Mouse (Mus musculus) hindbrain, postnatal 0 days (tissue): ENCODE measurements at regions not wholly inside any gene's neighbourhood (a gene's known extent, or its start where the extent isn't known, plus 50 kb on each side); places are given as distances from the start of the nearest gene placed in this dataset.
A peak's percentile ranks its signal among the peaks of the same experiment; 100 is the strongest.

Source experiments
- ATAC-seq: fragments of 200-750 bp; cut with Nextera tagmentation; 2 replicates; pipeline ENCODE4 v1.8.0; 2017; ENCODE audit warnings: mild to moderate bottlenecking, moderate TSS enrichment, moderate library complexity
- DNase-seq: peaks from one replicate; pipeline ENCODE4 v3.0.0-alpha.2; 2015; ENCODE audit warnings: low spot score
- H3K27ac ChIP-seq: fragments of 300-500 bp; sonication (generic); 2 replicates; pipeline ENCODE4 v1.5.1; 2014; ENCODE audit warnings: mild to moderate bottlenecking
- H3K27me3 ChIP-seq: fragments of 300-500 bp; sonication (generic); 2 replicates; pipeline ENCODE4 v1.6.1; 2014; ENCODE audit warnings: low read length, mixed read lengths; ENCODE audit not compliant: insufficient read depth
- H3K36me3 ChIP-seq: fragments of 300-500 bp; sonication (generic); 2 replicates; pipeline ENCODE4 v1.6.1; 2014; ENCODE audit warnings: low read length, mixed read lengths; ENCODE audit not compliant: insufficient read depth
- H3K4me1 ChIP-seq: fragments of 300-500 bp; sonication (generic); 2 replicates; pipeline ENCODE4 v1.6.1; 2014; ENCODE audit warnings: antibody characterized with exemption, low read length, mixed read lengths; ENCODE audit not compliant: insufficient read depth
- H3K4me2 ChIP-seq: fragments of 300-500 bp; sonication (generic); 2 replicates; pipeline ENCODE4 v1.6.1; 2014; ENCODE audit warnings: low read depth, mild to moderate bottlenecking, low read length, moderate library complexity, mixed read lengths
- H3K4me3 ChIP-seq: fragments of 300-500 bp; sonication (generic); 2 replicates; pipeline ENCODE4 v1.5.1; 2014; ENCODE audit warnings: low read length
- H3K9ac ChIP-seq: fragments of 300-500 bp; sonication (generic); replicated peaks from 2 replicates; pipeline ENCODE4 v1.6.1; 2014; ENCODE audit warnings: mild to moderate bottlenecking, low read length, moderate library complexity, mixed read lengths
- H3K9me3 ChIP-seq: fragments of 300-500 bp; sonication (generic); 2 replicates; pipeline ENCODE4 v1.6.1; 2016; ENCODE audit warnings: low read length, mixed read lengths
- CTCF ChIP-seq: IDR thresholded peaks from 2 replicates; pipeline ENCODE4 v1.5.1; 2016; ENCODE audit warnings: antibody characterized with exemption, control low read depth, low read depth
- WGBS: fragments of 180-500 bp; shearing (Covaris S2); extraction: QIAGEN DNeasy Blood & Tissue Kit; methylation state at CpG from one replicate; pipeline ENCODE4 v1.1.7; 2014; 5-methylcytosine and 5-hydroxymethylcytosine counted together

DNA sequence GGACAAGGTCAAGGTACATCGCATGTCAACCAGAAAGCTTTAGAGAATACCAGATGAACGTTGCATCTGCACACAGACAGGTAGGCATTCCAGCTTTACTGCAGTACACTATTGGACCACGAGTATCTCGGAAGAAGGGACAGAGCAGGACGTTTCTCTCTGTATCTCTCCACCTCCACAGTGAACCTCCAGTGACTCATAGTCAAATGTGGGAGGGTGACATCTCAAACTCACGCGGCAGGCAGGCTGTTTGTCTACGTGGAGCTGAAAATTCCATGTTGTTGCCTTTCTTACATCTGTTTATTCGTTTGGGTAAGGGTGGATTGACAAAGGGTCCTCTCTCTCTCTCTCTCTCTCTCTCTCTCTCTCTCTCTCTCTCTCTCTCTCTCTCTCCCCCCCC is 463.6 kb downstream of the Kcnj2 start:
- no peak overlapping the region for H3K27ac ChIP-seq
- DNase-seq = no peak
- H3K4me1 ChIP-seq = no peaks in the 10 kb centered on the region
- no peak overlapping the region for H3K4me2 ChIP-seq
- ATAC-seq = no peak
- H3K4me3 ChIP-seq = no peak overlapping the region
- H3K27me3 ChIP-seq = no peaks in the 10 kb centered on the region
- H3K9ac ChIP-seq = no peak overlapping the region
- no peaks in the 10 kb centered on the region for H3K9me3 ChIP-seq
- WGBS = 73% methylated on average over 9 of the region's 9 CpGs
- no peak for TF ChIP-seq CTCF
- H3K36me3 ChIP-seq = no peaks in the 10 kb centered on the region

GRCm38 (mm10) chr11:111530912-111531311 is 464.9 kb downstream of the Kcnj2 start:
- WGBS = 76% methylated on average over 3 of the region's 3 CpGs
- no peak overlapping the region for H3K4me3 ChIP-seq
- TF ChIP-seq CTCF = no peak
- DNase-seq (no peak), ATAC-seq (no peak)
- H3K4me2 ChIP-seq = no peak overlapping the region
- no peak overlapping the region for H3K27ac ChIP-seq
- no peaks in the 10 kb centered on the region for H3K36me3 ChIP-seq
- H3K9me3 ChIP-seq = no peaks in the 10 kb centered on the region
- H3K27me3 ChIP-seq = no peaks in the 10 kb centered on the region
- H3K9ac ChIP-seq = no peak overlapping the region
- no peaks in the 10 kb centered on the region for H3K4me1 ChIP-seq

- 16% methylated on average over 5 of the region's 5 CpGs for WGBS
- Histone ChIP-seq H3K27ac (no peak overlapping the region), H3K9ac (no peak overlapping the region), H3K27me3 (no peaks in the 10 kb centered on the region), H3K4me2 (no peak overlapping the region), H3K36me3 (no peaks in the 10 kb centered on the region), H3K4me1 (no peaks in the 10 kb centered on the region), H3K4me3 (no peak overlapping the region), H3K9me3 (no peaks in the 10 kb centered on the region)
- no peak for ATAC-seq
- DNase-seq = peak; percentile 79
- TF ChIP-seq CTCF = peak; percentile 79
Observed at GRCm38 (mm10) chr11:111532457-111532856, 466.5 kb downstream of the Kcnj2 start.

GRCm38 (mm10) chr11:111536040-111536836 is 470.3 kb downstream of the Kcnj2 start:
- H3K27ac ChIP-seq = no peak overlapping the region
- WGBS = 44% methylated on average over 17 of the region's 17 CpGs
- H3K27me3 ChIP-seq = no peaks in the 10 kb centered on the region
- DNase-seq (peak; percentile 87), ATAC-seq (no peak)
- peak; percentile 87 for TF ChIP-seq CTCF
- H3K9me3 ChIP-seq = no peaks in the 10 kb centered on the region
- H3K4me1 ChIP-seq = no peaks in the 10 kb centered on the region
- peak overlapping the region; percentile 25 for H3K4me2 ChIP-seq
- no peak overlapping the region for H3K4me3 ChIP-seq
- no peak overlapping the region for H3K9ac ChIP-seq
- no peaks in the 10 kb centered on the region for H3K36me3 ChIP-seq

DNA sequence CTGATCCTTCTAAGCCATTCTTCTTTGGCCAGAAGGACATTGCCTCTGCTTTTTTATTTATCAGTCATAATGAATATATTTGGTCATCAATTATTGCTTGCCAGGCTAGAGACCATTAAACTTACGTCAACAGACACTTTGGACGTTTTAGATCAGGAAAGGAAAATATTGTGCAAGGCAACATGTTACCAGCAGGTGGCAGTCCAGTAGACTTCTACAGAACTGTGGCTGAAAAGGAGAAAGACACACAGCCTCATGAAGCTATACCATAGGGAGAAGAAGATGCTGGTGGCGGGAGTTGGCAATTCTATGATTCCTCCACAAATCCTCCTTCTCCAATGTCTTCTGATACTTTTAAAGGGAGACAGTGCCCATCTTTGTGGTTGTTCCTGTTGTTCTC is 471.7 kb downstream of the Kcnj2 start:
- H3K27me3 ChIP-seq = no peaks in the 10 kb centered on the region
- no peak overlapping the region for H3K4me3 ChIP-seq
- no peak overlapping the region for H3K4me2 ChIP-seq
- H3K27ac ChIP-seq = no peak overlapping the region
- H3K9ac ChIP-seq = no peak overlapping the region
- no peaks in the 10 kb centered on the region for H3K36me3 ChIP-seq
- no peaks in the 10 kb centered on the region for H3K4me1 ChIP-seq
- H3K9me3 ChIP-seq = no peaks in the 10 kb centered on the region
- DNase-seq (peak; percentile 78), ATAC-seq (no peak)
- peak; percentile 85 for TF ChIP-seq CTCF
- 30% methylated on average over 3 of the region's 3 CpGs for WGBS

GRCm38 (mm10) chr11:111539960-111540359 is 474.0 kb downstream of the Kcnj2 start:
- no peaks in the 10 kb centered on the region for H3K9me3 ChIP-seq
- no peak overlapping the region for H3K4me2 ChIP-seq
- ATAC-seq (no peak), DNase-seq (no peak)
- no peaks in the 10 kb centered on the region for H3K36me3 ChIP-seq
- H3K9ac ChIP-seq = no peak overlapping the region
- no peak for TF ChIP-seq CTCF
- no peaks in the 10 kb centered on the region for H3K4me1 ChIP-seq
- no peak overlapping the region for H3K4me3 ChIP-seq
- no peak overlapping the region for H3K27ac ChIP-seq
- no peaks in the 10 kb centered on the region for H3K27me3 ChIP-seq
- WGBS = 86% methylated on average over 6 of the region's 6 CpGs

- Histone ChIP-seq H3K4me2 (no peak overlapping the region), H3K4me1 (no peaks in the 10 kb centered on the region), H3K4me3 (no peak overlapping the region), H3K27me3 (no peaks in the 10 kb centered on the region), H3K9ac (no peak overlapping the region), H3K9me3 (no peaks in the 10 kb centered on the region), H3K27ac (no peak overlapping the region), H3K36me3 (no peaks in the 10 kb centered on the region)
- 72% methylated on average over 4 of the region's 4 CpGs for WGBS
- TF ChIP-seq CTCF = no peak
- ATAC-seq = no peak
- no peak for DNase-seq
Observed at GRCm38 (mm10) chr11:111545291-111545690, 479.3 kb downstream of the Kcnj2 start.
